Mouse (Mus musculus) kidney, adult 9 months (tissue): ENCODE results near the gene Dpagt1.
A peak's percentile ranks its signal among the peaks of the same experiment; 100 is the strongest.
"Not testable (repeated sequence)": the region's sequence is repeated elsewhere in the genome, so short reads cannot be mapped to it uniquely, and the experiment has no call there.

Experiments
- DNase-seq: peaks from one replicate; pipeline ENCODE4 v3.0.0; 2022

Dpagt1 gene

GRCm38 (mm10) chr9:44318826-44319095 is 7.1 kb upstream of the Dpagt1 start:
- DNase-seq: peak; percentile 83

- DNase-seq: no peak
These were observed 6.5 kb upstream of the Dpagt1 start for GRCm38 (mm10) chr9:44319105-44319886.

- peak; percentile 95 for DNase-seq
These were observed 5.7 kb upstream of the Dpagt1 start, which contains the start of gene C2cd2l for GRCm38 (mm10) chr9:44319887-44320798. C2cd2l (minus strand) TSS chr9:44320285.

GRCm38 (mm10) chr9:44320799-44321133 is 5.1 kb upstream of the Dpagt1 start:
- DNase-seq: no peak

GRCm38 (mm10) chr9:44323656-44324055 is 2.2 kb upstream of the Dpagt1 start:
- DNase-seq: not testable (repeated sequence)

- DNase-seq: no peak
These were observed 1.7 kb upstream of the Dpagt1 start for GRCm38 (mm10) chr9:44324147-44324546.

- DNase-seq: not testable (repeated sequence)
These were observed 619 bp upstream of the Dpagt1 start for GRCm38 (mm10) chr9:44325032-44325767.

- peak; percentile 94 for DNase-seq
These were observed 698 bp downstream of the Dpagt1 start for GRCm38 (mm10) chr9:44326371-44327063.

GRCm38 (mm10) chr9:44327064-44327711 is 1.4 kb downstream of the Dpagt1 start:
- no peak for DNase-seq

GRCm38 (mm10) chr9:44327926-44328325 is 2.1 kb downstream of the Dpagt1 start:
- no peak for DNase-seq

GRCm38 (mm10) chr9:44330736-44331135 is 4.9 kb downstream of the Dpagt1 start:
- no peak for DNase-seq

GRCm38 (mm10) chr9:44332918-44333638 is 7.3 kb downstream of the Dpagt1 start:
- DNase-seq: no peak

GRCm38 (mm10) chr9:44334396-44335330 is 8.8 kb downstream of the Dpagt1 start, which contains the start of gene H2afx:
H2afx (plus strand) TSS chr9:44334694.
- DNase-seq: peak; percentile 100

GRCm38 (mm10) chr9:44335331-44336092 is 9.7 kb downstream of the Dpagt1 start:
- DNase-seq: no peak

- no peak for DNase-seq
These were observed 10.2 kb downstream of the Dpagt1 start for GRCm38 (mm10) chr9:44336093-44336406.

GRCm38 (mm10) chr9:44336513-44336912 is 10.7 kb downstream of the Dpagt1 start:
- DNase-seq: not testable (repeated sequence)

- DNase-seq: no peak
These were observed 11.1 kb downstream of the Dpagt1 start for GRCm38 (mm10) chr9:44336964-44337363.

GRCm38 (mm10) chr9:44337436-44338169 is 11.8 kb downstream of the Dpagt1 start:
- no peak for DNase-seq

GRCm38 (mm10) chr9:44338574-44338973 is 12.8 kb downstream of the Dpagt1 start:
- no peak for DNase-seq
